Mouse (Mus musculus): ENCODE data around the gene Gm21863. TPM values are rescaled to one million over a fixed set of nuclear protein-coding genes. Genes with fewer than 3 reads are reported as not detected.

Gene Gm21863
- not detected for total RNA-seq (2023)

DNA sequence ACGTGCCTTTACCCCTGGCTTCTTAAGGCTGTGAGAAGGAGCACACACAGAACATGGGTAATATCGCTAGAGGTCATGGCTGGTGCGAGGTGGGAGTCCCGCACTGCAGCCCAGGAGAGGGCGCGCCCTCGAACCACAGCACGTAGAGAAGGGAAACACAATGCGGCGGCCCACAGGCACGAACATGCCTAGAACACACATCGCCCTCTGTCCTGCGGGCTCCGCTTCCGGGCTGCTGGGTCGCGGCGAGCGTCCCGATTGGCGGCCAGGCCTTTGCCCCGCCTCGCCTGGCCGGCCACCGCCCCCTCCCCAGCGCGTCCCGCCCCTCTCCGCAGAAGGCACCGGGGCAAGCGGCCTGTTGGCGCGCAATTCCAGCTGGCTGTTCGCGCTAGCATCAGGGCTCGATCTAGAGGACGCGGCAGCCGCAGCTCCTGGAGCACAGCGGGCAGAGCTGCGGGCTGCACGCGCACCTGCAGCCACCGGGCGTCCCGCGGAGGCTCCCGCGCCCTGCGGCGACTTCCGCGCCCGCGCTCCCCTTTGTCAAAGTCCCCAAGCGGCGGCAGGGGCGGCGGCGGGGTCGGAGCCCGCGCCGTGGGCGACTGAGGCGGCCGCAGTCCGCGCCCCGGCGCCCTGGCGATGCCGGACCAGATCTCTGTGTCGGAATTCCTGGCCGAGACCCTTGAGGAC, at the start of gene Gm21863:
TSS of gene Gm21863 (plus strand) at position 637 of the 687 bp plus-strand sequence.

Data from neutrophil, adult 83 days (primary cell).